Mouse (Mus musculus) limb, embryonic 12.5 days (tissue): ENCODE data around the gene Vps54. TPM values are rescaled to one million over a fixed set of nuclear protein-coding genes. Genes with fewer than 3 reads are reported as not detected.

Experiments used
- ATAC-seq: fragments of 200-750 bp; cut with Nextera tagmentation; 2 replicates; pipeline ENCODE4 v1.8.0; 2017; ENCODE audit warnings: low read depth, moderate TSS enrichment; ENCODE audit not compliant: insufficient number of reproducible peaks, insufficient read depth, low FRiP score, low TSS enrichment
- H3K27ac ChIP-seq: fragments of 300-500 bp; sonication (generic); 2 replicates; pipeline ENCODE4 v1.5.1; 2016; ENCODE audit warnings: mild to moderate bottlenecking, moderate library complexity
- H3K27me3 ChIP-seq: fragments of 300-500 bp; sonication (generic); 2 replicates; pipeline ENCODE4 v1.6.1; 2016; ENCODE audit warnings: mild to moderate bottlenecking, moderate library complexity
- H3K36me3 ChIP-seq: fragments of 300-500 bp; sonication (generic); 2 replicates; pipeline ENCODE4 v1.6.1; 2016; ENCODE audit warnings: mild to moderate bottlenecking, moderate library complexity
- H3K4me1 ChIP-seq: fragments of 300-500 bp; sonication (generic); replicated peaks from 2 replicates; pipeline ENCODE4 v1.6.1; 2016
- H3K4me2 ChIP-seq: fragments of 300-500 bp; sonication (generic); 2 replicates; pipeline ENCODE4 v1.6.1; 2016; ENCODE audit warnings: mild to moderate bottlenecking, moderate library complexity
- H3K4me3 ChIP-seq: fragments of 300-500 bp; sonication (generic); replicated peaks from 2 replicates; pipeline ENCODE4 v1.5.1; 2016; ENCODE audit warnings: mild to moderate bottlenecking
- H3K9ac ChIP-seq: fragments of 300-500 bp; sonication (generic); replicated peaks from 2 replicates; pipeline ENCODE4 v1.6.1; 2016; ENCODE audit warnings: mild to moderate bottlenecking, moderate library complexity
- H3K9me3 ChIP-seq: fragments of 300-500 bp; sonication (generic); 2 replicates; pipeline ENCODE4 v1.6.1; 2016; ENCODE audit warnings: mild to moderate bottlenecking, moderate library complexity
- WGBS: fragments of 180-500 bp; shearing (Covaris S2); methylation state at CpG from one replicate; pipeline ENCODE4 v1.1.7; 2016; 5-methylcytosine and 5-hydroxymethylcytosine counted together
- polyA plus RNA-seq: library from polyadenylated mRNA; unstranded; fragments of >200 nt; fragmentation: Nextera tagmentation; extraction: Ambion mirVana; gene quantifications from 2 replicates; pipeline ENCODE4 v1.2.1, GENCODE M21; 2016

Gene Vps54
- polyA plus RNA-seq, 1 experiment from 2014 or later: 16.2 TPM

DNA sequence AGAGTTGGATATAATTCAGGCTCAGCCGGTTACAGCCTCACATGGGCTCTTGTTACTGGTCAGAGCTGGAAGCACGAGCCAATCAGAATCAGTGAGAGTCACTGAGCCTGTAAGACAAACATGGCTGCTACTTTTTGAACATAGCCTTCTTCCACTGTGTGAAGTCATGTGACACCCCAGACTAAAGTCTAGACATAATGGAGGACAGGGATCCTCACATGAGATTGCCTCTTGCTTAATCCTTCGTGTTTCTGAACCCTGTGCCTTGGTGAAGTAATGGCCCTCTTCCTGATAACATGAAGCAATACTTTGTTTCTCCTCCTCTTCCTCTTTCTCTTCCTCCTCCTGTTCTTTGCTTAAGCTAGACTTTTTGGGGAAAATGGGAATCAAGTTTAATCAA is 15.5 kb upstream of the Vps54 start:
- Histone ChIP-seq H3K36me3 (no peaks in the 10 kb centered on the region), H3K9ac (no peak overlapping the region), H3K9me3 (no peaks in the 10 kb centered on the region), H3K27ac (no peak overlapping the region), H3K4me2 (no peak overlapping the region), H3K27me3 (no peaks in the 10 kb centered on the region), H3K4me3 (no peak overlapping the region), H3K4me1 (no peaks in the 10 kb centered on the region)
- ATAC-seq: no peak
- 89% methylated on average over 3 of the region's 3 CpGs for WGBS

DNA sequence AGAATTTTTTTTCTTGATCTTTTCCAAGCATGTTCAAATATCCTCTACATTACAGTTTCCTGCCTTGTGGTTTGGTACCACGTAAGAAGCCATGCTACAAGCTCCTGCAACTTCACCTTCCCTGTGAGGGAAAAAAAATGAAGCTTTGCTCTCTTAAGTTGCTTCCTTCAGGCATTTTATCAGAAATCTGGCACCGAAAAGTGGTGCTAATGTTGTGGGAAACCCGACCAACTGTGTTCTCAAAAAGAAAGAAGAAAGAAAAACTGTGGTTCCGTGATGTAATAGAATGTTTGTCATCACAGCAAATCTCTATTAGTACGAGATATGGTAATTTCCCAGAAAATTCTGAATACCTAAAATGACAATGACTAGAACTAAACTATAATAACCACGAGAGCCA is 15.0 kb upstream of the Vps54 start:
- no peak overlapping the region for H3K9ac ChIP-seq
- no peak for ATAC-seq
- H3K4me3 ChIP-seq: no peak overlapping the region
- no peak overlapping the region for H3K27ac ChIP-seq
- WGBS: 89% methylated on average over 6 of the region's 6 CpGs
- H3K27me3 ChIP-seq: no peaks in the 10 kb centered on the region
- no peaks in the 10 kb centered on the region for H3K9me3 ChIP-seq
- H3K4me1 ChIP-seq: no peaks in the 10 kb centered on the region
- H3K36me3 ChIP-seq: no peaks in the 10 kb centered on the region
- no peak overlapping the region for H3K4me2 ChIP-seq

DNA sequence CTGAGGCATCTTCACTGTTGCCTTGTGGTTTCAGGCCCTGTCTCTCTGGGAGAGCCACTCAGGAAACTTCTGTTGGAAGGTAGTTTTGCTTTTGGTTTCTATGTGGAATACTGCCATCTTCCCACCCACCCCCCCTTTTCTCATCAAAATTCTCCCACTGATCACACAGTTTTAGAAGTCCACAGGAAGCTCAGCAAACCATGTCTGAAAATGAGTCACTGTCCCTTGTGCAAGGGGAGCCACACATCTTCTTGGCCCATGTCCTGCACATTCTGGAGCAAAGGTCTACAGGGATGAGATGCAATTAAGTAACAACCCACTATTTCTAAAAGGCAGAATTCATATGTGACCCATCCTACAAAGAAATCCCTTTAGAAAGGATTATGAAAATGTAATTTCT is 14.6 kb upstream of the Vps54 start:
- no peak for ATAC-seq
- H3K36me3 ChIP-seq: no peaks in the 10 kb centered on the region
- H3K4me3 ChIP-seq: no peak overlapping the region
- H3K9ac ChIP-seq: no peak overlapping the region
- H3K9me3 ChIP-seq: no peaks in the 10 kb centered on the region
- no peaks in the 10 kb centered on the region for H3K27me3 ChIP-seq
- no peaks in the 10 kb centered on the region for H3K4me1 ChIP-seq
- no peak overlapping the region for H3K27ac ChIP-seq
- no peak overlapping the region for H3K4me2 ChIP-seq

DNA sequence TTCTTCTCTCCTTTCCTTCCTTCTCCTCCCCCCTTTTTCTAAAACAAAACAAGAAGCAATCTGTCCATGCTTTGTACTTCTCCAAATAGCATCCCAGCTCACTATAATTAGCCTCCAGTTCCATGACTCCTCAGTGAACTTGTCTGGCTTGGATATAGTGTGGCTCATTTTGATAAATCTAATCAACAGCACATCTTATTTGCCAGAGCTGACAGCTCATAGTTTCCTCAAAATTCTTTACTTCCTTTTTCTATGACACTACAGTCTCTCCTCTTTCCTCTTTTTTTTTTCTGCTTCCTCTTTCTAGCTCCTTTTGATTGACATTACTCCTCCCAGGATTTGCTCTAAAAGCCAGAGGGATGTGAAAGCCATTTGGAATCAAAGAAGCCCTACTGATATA is 14.1 kb upstream of the Vps54 start:
- Histone ChIP-seq H3K4me3 (no peak overlapping the region), H3K9ac (no peak overlapping the region), H3K4me1 (no peaks in the 10 kb centered on the region), H3K27me3 (no peaks in the 10 kb centered on the region), H3K36me3 (no peaks in the 10 kb centered on the region), H3K9me3 (no peaks in the 10 kb centered on the region), H3K4me2 (no peak overlapping the region), H3K27ac (no peak overlapping the region)
- ATAC-seq: no peak

DNA sequence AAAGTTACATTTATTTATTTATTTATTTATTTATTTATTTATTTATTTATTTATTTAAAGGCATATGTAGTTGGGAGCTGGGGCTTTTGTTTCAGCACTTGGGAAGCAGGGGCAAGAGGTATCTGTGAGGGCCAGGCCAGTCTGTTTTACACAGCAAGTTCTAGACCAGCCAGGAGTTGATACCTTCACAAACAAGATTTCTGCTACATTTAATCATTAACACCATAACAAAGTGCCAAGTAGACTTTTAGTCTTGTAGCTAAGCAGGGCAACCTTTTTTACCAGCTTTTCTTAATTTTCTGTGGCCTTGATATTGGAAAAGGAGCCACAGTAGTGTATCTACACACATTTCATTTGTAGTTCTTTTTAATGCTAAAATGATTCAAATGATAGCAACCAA is 3.7 kb upstream of the Vps54 start:
- H3K4me3 ChIP-seq: no peak overlapping the region
- H3K36me3 ChIP-seq: no peaks in the 10 kb centered on the region
- H3K9ac ChIP-seq: no peak overlapping the region
- peaks cover 5% of the 10 kb centered on the region for H3K4me1 ChIP-seq
- no peak for ATAC-seq
- H3K27ac ChIP-seq: no peak overlapping the region
- H3K9me3 ChIP-seq: no peaks in the 10 kb centered on the region
- no peaks in the 10 kb centered on the region for H3K27me3 ChIP-seq
- no peak overlapping the region for H3K4me2 ChIP-seq

DNA sequence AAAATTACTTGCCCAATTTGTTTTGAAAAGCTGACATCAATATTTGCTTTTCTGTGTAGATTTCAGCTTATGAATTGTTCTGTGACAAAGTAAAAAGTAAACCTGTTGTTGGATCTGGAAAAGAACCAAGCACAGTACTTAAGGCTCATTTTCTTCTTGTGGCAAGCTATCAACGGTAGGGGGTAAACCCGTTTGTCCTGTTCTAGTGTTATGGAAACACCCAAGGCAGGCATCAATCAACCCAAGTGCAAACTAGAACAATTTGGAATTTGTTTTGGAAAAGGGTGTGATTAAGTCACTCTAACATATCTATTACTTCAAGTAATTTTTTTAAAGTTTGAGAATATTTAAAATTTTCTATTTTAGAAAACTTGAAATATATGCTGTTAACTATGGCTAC is 3.3 kb upstream of the Vps54 start:
- Histone ChIP-seq H3K27ac (no peak overlapping the region), H3K4me1 (peaks cover 6% of the 10 kb centered on the region), H3K27me3 (no peaks in the 10 kb centered on the region), H3K4me3 (no peak overlapping the region), H3K9ac (no peak overlapping the region), H3K36me3 (no peaks in the 10 kb centered on the region), H3K4me2 (no peak overlapping the region), H3K9me3 (no peaks in the 10 kb centered on the region)
- 59% methylated on average over 2 of the region's 2 CpGs for WGBS
- no peak for ATAC-seq

DNA sequence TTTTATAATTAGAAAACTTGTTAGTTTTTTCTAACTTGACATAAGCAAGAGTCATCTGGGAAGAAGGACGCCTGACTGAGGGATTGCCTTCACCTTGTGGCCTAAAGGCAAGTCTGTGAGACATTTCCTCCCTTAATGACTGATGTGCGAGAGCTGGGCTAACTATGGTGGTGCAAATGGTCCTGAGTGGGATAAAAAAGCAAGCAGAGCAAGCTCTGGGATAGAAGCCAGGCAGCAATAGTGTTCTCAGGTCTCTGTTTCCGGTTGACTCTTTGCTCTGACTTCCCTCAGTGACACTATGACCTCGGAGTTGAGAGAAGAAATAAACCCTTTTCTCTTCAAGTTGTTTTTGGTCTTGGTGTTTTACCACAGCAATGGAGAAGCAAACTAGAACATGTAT is 2.1 kb upstream of the Vps54 start:
- peaks cover 9% of the 10 kb centered on the region for H3K4me1 ChIP-seq
- H3K27ac ChIP-seq: no peak overlapping the region
- H3K9ac ChIP-seq: no peak overlapping the region
- no peaks in the 10 kb centered on the region for H3K27me3 ChIP-seq
- H3K4me2 ChIP-seq: no peak overlapping the region
- H3K36me3 ChIP-seq: no peaks in the 10 kb centered on the region
- no peak overlapping the region for H3K4me3 ChIP-seq
- H3K9me3 ChIP-seq: no peaks in the 10 kb centered on the region
- 81% methylated on average over 4 of the region's 4 CpGs for WGBS
- no peak for ATAC-seq

DNA sequence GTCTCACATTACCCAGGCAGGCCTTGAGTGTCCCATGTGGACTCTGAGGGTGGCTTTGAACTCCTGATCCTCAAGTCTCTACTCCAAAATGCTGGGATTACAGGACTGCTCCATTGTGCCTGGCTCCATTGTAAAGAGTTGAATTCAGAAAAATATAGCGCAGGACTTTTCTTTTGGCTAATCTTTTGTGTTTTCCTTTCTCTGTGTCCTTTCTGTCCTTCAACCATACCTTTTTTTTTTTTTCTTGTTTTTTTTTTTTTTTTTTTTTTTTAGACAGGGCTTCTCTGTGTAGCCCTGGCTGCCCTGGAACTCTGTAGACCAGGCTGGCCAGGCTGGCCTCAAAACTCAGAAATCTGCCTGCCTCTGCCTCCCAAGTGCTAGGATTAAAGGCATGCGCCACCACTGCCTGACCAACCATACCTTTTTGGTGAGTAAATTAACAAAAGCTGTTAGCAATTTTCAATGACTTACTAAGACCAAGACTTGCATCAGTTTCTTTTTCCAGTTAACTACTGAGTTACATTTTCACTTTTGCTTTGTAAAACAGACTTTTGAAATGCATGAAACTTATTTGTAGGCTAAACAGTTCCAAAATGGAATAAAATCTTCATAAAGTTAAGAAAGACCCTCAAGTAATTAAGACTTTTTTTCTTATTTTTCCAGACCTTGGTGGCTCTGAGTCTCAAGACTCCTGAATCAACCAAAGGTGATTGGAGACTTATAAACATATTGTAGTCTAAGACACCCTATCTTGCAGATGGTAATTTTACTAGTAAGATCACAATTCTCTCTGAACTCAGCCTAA is 1.4 kb upstream of the Vps54 start:
- peak overlapping the region; percentile 62 for H3K4me2 ChIP-seq
- peaks cover 9% of the 10 kb centered on the region for H3K4me1 ChIP-seq
- H3K27me3 ChIP-seq: no peaks in the 10 kb centered on the region
- 95% methylated on average over 2 of the region's 2 CpGs for WGBS
- peak overlapping the region; percentile 99; the same call in 1 of the 2 replicates for H3K27ac ChIP-seq
- H3K36me3 ChIP-seq: no peaks in the 10 kb centered on the region
- no peaks in the 10 kb centered on the region for H3K9me3 ChIP-seq
- peak overlapping the region; percentile 92; the same call in 1 of the 2 replicates for H3K4me3 ChIP-seq
- no peak for ATAC-seq
- no peak overlapping the region for H3K9ac ChIP-seq

DNA sequence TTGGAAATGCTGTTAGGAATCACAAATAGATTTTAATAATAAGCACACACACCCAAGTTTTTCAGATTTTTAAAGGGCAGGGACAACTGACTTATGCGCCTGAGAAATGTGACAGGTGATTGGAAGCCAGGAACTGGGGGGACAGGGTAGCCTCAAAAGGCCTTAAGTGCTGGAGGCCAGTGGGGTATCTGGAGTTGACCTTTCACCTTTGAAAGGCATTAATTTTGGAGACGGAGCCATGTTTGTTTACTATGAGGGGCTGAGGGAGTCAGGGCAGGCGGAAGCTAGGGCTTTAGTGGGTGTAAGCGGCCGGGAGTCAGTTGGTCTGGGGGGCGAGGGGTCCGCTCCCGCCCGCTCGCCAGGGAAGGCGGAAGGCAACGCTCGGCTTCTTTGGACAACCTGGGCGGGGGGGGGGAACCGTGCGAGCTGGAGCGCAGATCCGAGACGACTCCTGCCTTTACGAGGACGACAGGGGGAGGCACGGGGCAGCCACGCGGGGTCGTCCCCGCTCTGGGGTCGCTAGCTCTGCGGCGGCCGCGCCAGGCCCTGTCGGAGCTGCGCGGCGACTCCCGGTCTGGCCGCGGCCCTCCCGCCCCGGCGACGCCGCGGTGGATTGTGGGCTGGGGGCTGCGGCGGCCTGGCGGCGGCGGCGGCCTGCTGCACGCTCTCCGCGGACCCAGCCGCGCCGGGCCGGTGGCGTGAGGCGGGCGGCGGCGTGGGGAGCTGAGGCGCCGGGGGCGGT is 631 bp upstream of the Vps54 start:
- Histone ChIP-seq H3K9me3 (no peaks in the 10 kb centered on the region), H3K36me3 (no peaks in the 10 kb centered on the region), H3K27me3 (no peaks in the 10 kb centered on the region), H3K9ac (peak overlapping the region; percentile 99), H3K4me1 (peaks cover 9% of the 10 kb centered on the region), H3K27ac (peak overlapping the region; percentile 99), H3K4me3 (peak overlapping the region; percentile 92), H3K4me2 (peak overlapping the region; percentile 62)
- WGBS: under 1% methylated on average over 29 of the region's 65 CpGs
- ATAC-seq: peak; percentile 74

DNA sequence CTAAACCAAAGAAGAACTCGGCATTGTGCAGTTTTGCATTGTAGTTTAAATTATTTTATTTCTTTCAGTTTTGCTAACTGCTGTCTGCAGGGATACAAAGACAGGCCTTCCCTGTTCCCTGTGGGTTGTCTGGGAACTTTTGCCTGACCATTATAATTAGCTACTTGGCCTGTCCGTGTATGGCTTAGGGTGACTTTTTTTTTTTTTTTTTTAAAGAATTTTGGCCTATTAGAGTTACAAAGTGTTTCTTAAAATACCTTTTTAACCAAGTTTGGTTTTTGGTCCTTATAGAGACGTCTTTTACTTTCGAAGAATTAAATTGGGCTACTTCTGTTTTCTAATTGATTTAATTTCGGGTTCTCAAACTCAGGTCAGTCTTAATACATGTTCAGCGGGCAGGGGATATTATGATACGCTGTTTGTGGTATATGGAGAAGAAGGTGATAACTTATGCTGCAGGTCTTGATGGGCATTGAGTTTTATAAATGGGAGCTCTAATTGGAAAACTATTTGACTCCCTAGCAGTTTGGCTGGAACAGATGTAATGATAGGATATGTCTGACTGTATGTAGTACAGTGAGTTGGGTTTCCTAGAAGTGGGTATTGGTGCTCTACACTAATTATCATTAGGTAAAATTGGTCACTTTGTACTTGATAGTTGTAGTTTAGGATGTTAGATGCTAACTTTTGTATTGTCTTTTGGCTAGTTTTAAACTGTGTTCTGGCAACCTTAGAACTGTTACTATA is 855 bp downstream of the Vps54 start:
- Histone ChIP-seq H3K4me1 (peaks cover 9% of the 10 kb centered on the region), H3K9me3 (no peaks in the 10 kb centered on the region), H3K36me3 (no peaks in the 10 kb centered on the region), H3K9ac (peak overlapping the region; percentile 99), H3K4me2 (peak overlapping the region; percentile 62), H3K4me3 (peak overlapping the region; percentile 92), H3K27me3 (no peaks in the 10 kb centered on the region), H3K27ac (peak overlapping the region; percentile 99)
- 26% methylated on average over 7 of the region's 7 CpGs for WGBS
- no peak for ATAC-seq

DNA sequence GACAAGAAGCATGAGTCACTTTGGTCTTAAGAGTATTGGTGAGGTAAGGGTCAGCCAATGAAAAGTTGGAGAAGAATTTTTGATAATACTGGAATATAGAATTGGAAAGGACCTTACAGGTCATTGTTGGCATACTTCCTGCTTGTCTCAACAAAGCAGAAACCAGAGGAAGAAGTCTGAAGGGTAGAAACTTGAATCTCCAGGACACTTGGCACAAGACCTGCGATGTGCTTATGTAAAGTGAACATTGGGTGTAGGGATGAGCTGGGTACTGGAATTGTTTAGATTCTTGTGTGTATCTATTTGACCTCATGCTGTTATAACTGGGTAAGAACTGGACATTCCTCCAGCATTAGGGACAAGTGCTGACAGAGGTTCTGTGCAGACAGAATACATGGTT is 2.3 kb downstream of the Vps54 start:
- 0 out of 2 replicates have a peak, but pooled peaks cover 2% of the 10 kb centered on the region for H3K36me3 ChIP-seq
- H3K4me2 ChIP-seq: no peak overlapping the region
- no peak overlapping the region for H3K27ac ChIP-seq
- 82% methylated on average over 1 of the region's 1 CpGs for whole genome bisulfite sequencing
- peaks cover 9% of the 10 kb centered on the region for H3K4me1 ChIP-seq
- H3K9ac ChIP-seq: no peak overlapping the region
- no peaks in the 10 kb centered on the region for H3K9me3 ChIP-seq
- H3K4me3 ChIP-seq: no peak overlapping the region
- no peaks in the 10 kb centered on the region for H3K27me3 ChIP-seq
- ATAC-seq: no peak
